ENCODE assay signal across 11 mouse cellular contexts in genomic region chr8:103019121-103019520, GRCm38 (mm10).
A peak's percentile ranks its signal among the peaks of the same experiment; 100 is the strongest.
DNase-seq lines count a peak whose midpoint lies in the region; ATAC-seq and TF ChIP-seq lines count a peak whose summit lies in the region.
"Had no signal": no experiment of that assay in that cellular context is flagged by ENCODE, and none has a peak within 500 bp of the region (broad histone marks: within the 10 kb centered on the region; RNA-seq: fewer than 3 reads in every experiment).

No protein-coding gene starts in this region.

- no peak overlapping the region for H3K4me2 ChIP-seq in liver, embryonic 11.5 days
- H3K4me2 ChIP-seq: embryonic facial prominence, embryonic 12.5 days; limb, embryonic 13.5 days had no signal

- peak; percentile 87 to 93 for DNase-seq in cerebellum, postnatal 10 days
- no peak for DNase-seq in cerebellum, adult 11 months
- peak; percentile 45 to 61 for DNase-seq in layer of hippocampus, postnatal 10 days (ENCODE audit: low spot score in 2 of 2)
- DNase-seq in layer of hippocampus, adult 2 months (ENCODE audit: low spot score in 2 of 2), result no peak
- peak; percentile 13 to 29 for DNase-seq in gastrocnemius, postnatal 36 days
- DNase-seq in ovary, postnatal 14 days (ENCODE audit: low spot score), result peak; percentile 52
- no peak for DNase-seq in liver, embryonic 11.5 days (ENCODE audit: low spot score)
- DNase-seq in thymus, adult 2 months, result no peak
- DNase-seq: B cell, adult 2 months had no signal

- H3K9me3 ChIP-seq in liver, embryonic 11.5 days (ENCODE audit: control insufficient read depth, low read length), result no peaks in the 10 kb centered on the region
- H3K9me3 ChIP-seq: embryonic facial prominence, embryonic 12.5 days; limb, embryonic 13.5 days had no signal

- no peak for TF ChIP-seq POLR2A in thymus, adult 2 months (IDR thresholded peaks at IDR 0.05; ENCODE audit: control insufficient read depth, extremely low read depth, insufficient read depth, low read length, poor library complexity)

- H3K4me1 ChIP-seq in liver, embryonic 11.5 days (replicated peaks; ENCODE audit: control insufficient read depth, insufficient read depth, low read length), result no peaks in the 10 kb centered on the region
- H3K4me1 ChIP-seq in thymus, adult 2 months (replicated peaks; ENCODE audit: control insufficient read depth, insufficient read depth, low read length), result no peaks in the 10 kb centered on the region

- WGBS in liver, embryonic 11.5 days, result 81% methylated on average over 4 of the region's 4 CpGs
- 78% methylated on average over 4 of the region's 4 CpGs for WGBS in thymus, adult 2 months

- no peak for TF ChIP-seq CTCF in layer of hippocampus, adult 2 months (conservative IDR thresholded peaks at IDR 0.05)
- no peak for TF ChIP-seq CTCF in thymus, adult 2 months (IDR thresholded peaks at IDR 0.05; ENCODE audit: borderline replicate concordance, control insufficient read depth, extremely low read depth, insufficient read depth, low read length, poor library complexity)

- intact Hi-C loops in gastrocnemius, postnatal 36 days (cut with DNase I), result no loop called here

- no peaks in the 10 kb centered on the region for H3K36me3 ChIP-seq in liver, embryonic 11.5 days (ENCODE audit: control insufficient read depth, insufficient read depth, low read length)
- no peaks in the 10 kb centered on the region for H3K36me3 ChIP-seq in thymus, adult 2 months (ENCODE audit: control insufficient read depth, insufficient read depth, low read length)
- H3K36me3 ChIP-seq: embryonic facial prominence, embryonic 12.5 days; limb, embryonic 13.5 days had no signal

- no peak overlapping the region for H3K27ac ChIP-seq in layer of hippocampus, adult 2 months
- H3K27ac ChIP-seq in liver, embryonic 11.5 days (ENCODE audit: low read depth, low read length), result no peak overlapping the region
- H3K27ac ChIP-seq in thymus, adult 2 months (ENCODE audit: control insufficient read depth, insufficient read depth, low read length), result no peak overlapping the region
- H3K27ac ChIP-seq: embryonic facial prominence, embryonic 12.5 days; limb, embryonic 13.5 days had no signal

- no peak for ATAC-seq in liver, embryonic 11.5 days (replicated peaks; ENCODE audit: low FRiP score)

- no peak overlapping the region for H3K4me3 ChIP-seq in layer of hippocampus, adult 2 months
- H3K4me3 ChIP-seq in liver, embryonic 11.5 days (ENCODE audit: low read depth, low read length), result no peak overlapping the region
- H3K4me3 ChIP-seq in thymus, adult 2 months (ENCODE audit: control insufficient read depth, insufficient read depth, low read length), result no peak overlapping the region
- H3K4me3 ChIP-seq: embryonic facial prominence, embryonic 12.5 days; limb, embryonic 13.5 days had no signal

- no peaks in the 10 kb centered on the region for H3K27me3 ChIP-seq in liver, embryonic 11.5 days (replicated peaks; ENCODE audit: control insufficient read depth, insufficient read depth, low read length)
- H3K27me3 ChIP-seq in thymus, adult 2 months (ENCODE audit: control insufficient read depth, insufficient read depth, low read length), result no peaks in the 10 kb centered on the region
- H3K27me3 ChIP-seq: embryonic facial prominence, embryonic 12.5 days; limb, embryonic 13.5 days had no signal

- H3K9ac ChIP-seq in liver, embryonic 11.5 days (ENCODE audit: low read depth, low read length), result no peak overlapping the region
- H3K9ac ChIP-seq: embryonic facial prominence, embryonic 12.5 days; limb, embryonic 13.5 days had no signal

Comparison
In these comparisons a context has a peak if more than half of its experiments do, and no peak if none do; other contexts are left out.
1. DNase-seq: peak in cerebellum, postnatal 10 days (2 of 2), layer of hippocampus, postnatal 10 days (2 of 2), gastrocnemius, postnatal 36 days (2 of 2) and ovary, postnatal 14 days (single experiment); none in cerebellum, adult 11 months (single experiment), layer of hippocampus, adult 2 months (0 of 2), liver, embryonic 11.5 days (single experiment) and thymus, adult 2 months (single experiment).